Mouse (Mus musculus): ENCODE measurements around the gene Rassf3.
A peak's percentile ranks its signal among the peaks of the same experiment; 100 is the strongest.

Gene Rassf3

GRCm38 (mm10) chr10:121476190-121476967, at the start of gene Rassf3:
Gene Rassf3, minus strand, starts transcription at chr10:121476347.
- peak; percentile 89 for DNase-seq

- DNase-seq, result no peak
Observed at GRCm38 (mm10) chr10:121520923-121521585, 44.9 kb upstream of the Rassf3 start.

GRCm38 (mm10) chr10:121519710-121520109, 43.6 kb upstream of the Rassf3 start:
- DNase-seq, result no peak

GRCm38 (mm10) chr10:121516008-121516600, 40.0 kb upstream of the Rassf3 start:
- DNase-seq, result peak; percentile 83

GRCm38 (mm10) chr10:121509751-121510643, 33.9 kb upstream of the Rassf3 start:
- no peak for DNase-seq

- no peak for DNase-seq
Observed at GRCm38 (mm10) chr10:121507755-121508544, 31.8 kb upstream of the Rassf3 start.

- peak; percentile 50 for DNase-seq
Observed at GRCm38 (mm10) chr10:121506731-121507583, 30.8 kb upstream of the Rassf3 start.

- DNase-seq, result no peak
Observed at GRCm38 (mm10) chr10:121505929-121506328, 29.8 kb upstream of the Rassf3 start.

GRCm38 (mm10) chr10:121504973-121505911, 29.1 kb upstream of the Rassf3 start:
- peak; percentile 59 for DNase-seq

- DNase-seq, result no peak
Observed at GRCm38 (mm10) chr10:121501160-121501559, 25.0 kb upstream of the Rassf3 start.

- no peak for DNase-seq
Observed at GRCm38 (mm10) chr10:121500034-121500433, 23.9 kb upstream of the Rassf3 start.

- no peak for DNase-seq
Observed at GRCm38 (mm10) chr10:121499063-121499462, 22.9 kb upstream of the Rassf3 start.

GRCm38 (mm10) chr10:121498481-121498904, 22.3 kb upstream of the Rassf3 start:
- DNase-seq, result no peak

- DNase-seq, result no peak
Observed at GRCm38 (mm10) chr10:121497968-121498367, 21.8 kb upstream of the Rassf3 start.

GRCm38 (mm10) chr10:121496616-121497015, 20.5 kb upstream of the Rassf3 start:
- DNase-seq, result no peak

GRCm38 (mm10) chr10:121494163-121494425, 17.9 kb upstream of the Rassf3 start:
- DNase-seq, result no peak

GRCm38 (mm10) chr10:121493374-121494162, 17.4 kb upstream of the Rassf3 start:
- DNase-seq, result no peak

- no peak for DNase-seq
Observed at GRCm38 (mm10) chr10:121492608-121493315, 16.6 kb upstream of the Rassf3 start.

- no peak for DNase-seq
Observed at GRCm38 (mm10) chr10:121489941-121490340, 13.8 kb upstream of the Rassf3 start.

Measured in right cerebral cortex, postnatal 14 days (tissue).